In genomic region chr12:86823855-86824589, GRCm38 (mm10) we compare ENCODE assay signal across 8 mouse cellular contexts.
A peak's percentile ranks its signal among the peaks of the same experiment; 100 is the strongest.
DNase-seq lines count a peak whose midpoint lies in the region; ATAC-seq and TF ChIP-seq lines count a peak whose summit lies in the region.

No protein-coding gene starts in this region.

- WGBS in bone marrow, adult 2 months = under 1% methylated on average over 29 of the region's 29 CpGs
- 2% methylated on average over 25 of the region's 29 CpGs for WGBS in heart, embryonic 11.5 days (ENCODE audit: insufficient replicate concordance)
- WGBS in kidney, embryonic 15.5 days = under 1% methylated on average over 29 of the region's 29 CpGs
- 2% methylated on average over 29 of the region's 29 CpGs for WGBS in liver, embryonic 11.5 days

- H3K4me1 ChIP-seq in bone marrow, adult 2 months (ENCODE audit: control insufficient read depth, insufficient read depth, low read length) = peaks cover 17% of the 10 kb centered on the region
- peaks cover 7% of the 10 kb centered on the region; the same call in 1 of the 2 replicates for H3K4me1 ChIP-seq in embryonic fibroblast, embryonic 13.5 days (ENCODE audit: control insufficient read depth, insufficient read depth, low read length)
- peaks cover 49% of the 10 kb centered on the region for H3K4me1 ChIP-seq in heart, embryonic 11.5 days (ENCODE audit: control insufficient read depth, insufficient read depth, low read length)
- H3K4me1 ChIP-seq in kidney, embryonic 15.5 days = peaks cover 52% of the 10 kb centered on the region
- peaks cover 30% of the 10 kb centered on the region for H3K4me1 ChIP-seq in liver, embryonic 11.5 days (replicated peaks; ENCODE audit: control insufficient read depth, insufficient read depth, low read length)

- no peaks in the 10 kb centered on the region for H3K36me3 ChIP-seq in heart, embryonic 11.5 days (ENCODE audit: control insufficient read depth, insufficient read depth, low read length)
- no peaks in the 10 kb centered on the region for H3K36me3 ChIP-seq in kidney, embryonic 15.5 days
- no peaks in the 10 kb centered on the region for H3K36me3 ChIP-seq in liver, embryonic 11.5 days (ENCODE audit: control insufficient read depth, insufficient read depth, low read length)

- no peaks in the 10 kb centered on the region for H3K27me3 ChIP-seq in heart, embryonic 11.5 days (ENCODE audit: control insufficient read depth, insufficient read depth, low read length)
- H3K27me3 ChIP-seq in kidney, embryonic 15.5 days = no peaks in the 10 kb centered on the region
- H3K27me3 ChIP-seq in liver, embryonic 11.5 days (replicated peaks; ENCODE audit: control insufficient read depth, insufficient read depth, low read length) = no peaks in the 10 kb centered on the region

- peak overlapping the region; percentile 55 for H3K4me3 ChIP-seq in bone marrow, adult 2 months (replicated peaks; ENCODE audit: control insufficient read depth, low read depth, low read length)
- peak overlapping the region; percentile 28 for H3K4me3 ChIP-seq in embryonic fibroblast, embryonic 13.5 days (ENCODE audit: insufficient read depth, low read length)
- H3K4me3 ChIP-seq in heart, embryonic 11.5 days (ENCODE audit: low read depth, low read length) = peak overlapping the region; percentile 28
- peak overlapping the region; percentile 30 for H3K4me3 ChIP-seq in kidney, embryonic 15.5 days (replicated peaks)
- H3K4me3 ChIP-seq in liver, embryonic 11.5 days (ENCODE audit: low read depth, low read length) = peak overlapping the region; percentile 42

- no peaks in the 10 kb centered on the region for H3K9me3 ChIP-seq in heart, embryonic 11.5 days (replicated peaks; ENCODE audit: control insufficient read depth, low read length)
- no peaks in the 10 kb centered on the region for H3K9me3 ChIP-seq in kidney, embryonic 15.5 days (replicated peaks)
- H3K9me3 ChIP-seq in liver, embryonic 11.5 days (ENCODE audit: control insufficient read depth, low read length) = no peaks in the 10 kb centered on the region

- TF ChIP-seq POLR2A in bone marrow, adult 2 months (IDR thresholded peaks at IDR 0.05; ENCODE audit: borderline replicate concordance, control insufficient read depth, low read depth, low read length) = peak; percentile 61; the same call in 1 of the 2 replicates
- TF ChIP-seq POLR2A in embryonic fibroblast, embryonic 13.5 days (IDR thresholded peaks at IDR 0.05; ENCODE audit: low read depth, low read length) = peak; percentile 68; the same call in 1 of the 2 replicates

- H3K4me2 ChIP-seq in heart, embryonic 11.5 days = peak overlapping the region; percentile 56
- peak overlapping the region; percentile 59 for H3K4me2 ChIP-seq in kidney, embryonic 15.5 days
- peak overlapping the region; percentile 66 for H3K4me2 ChIP-seq in liver, embryonic 11.5 days

- peak; percentile 1; the same call in 1 of the 2 replicates for TF ChIP-seq CTCF in bone marrow, adult 2 months (IDR thresholded peaks at IDR 0.05; ENCODE audit: control insufficient read depth, insufficient read depth, low read length)
- TF ChIP-seq CTCF in embryonic fibroblast, embryonic 13.5 days (IDR thresholded peaks at IDR 0.05; ENCODE audit: borderline replicate concordance, insufficient read depth, low read length) = no peak

- peak; percentile 91 to 92 for DNase-seq in B cell, adult 2 months
- peak; percentile 80 for DNase-seq in liver, embryonic 11.5 days (ENCODE audit: low spot score)
- peak; percentile 93 to 94 for DNase-seq in spleen, postnatal 36 days (ENCODE audit: low spot score in 2 of 2)

- H3K27ac ChIP-seq in bone marrow, adult 2 months (ENCODE audit: control insufficient read depth, insufficient read depth, low read depth, low read length, poor library complexity) = peak overlapping the region; percentile 90
- H3K27ac ChIP-seq in embryonic fibroblast, embryonic 13.5 days (ENCODE audit: insufficient read depth, low read length) = peak overlapping the region; percentile 98
- H3K27ac ChIP-seq in heart, embryonic 11.5 days (ENCODE audit: low read depth, low read length) = peak overlapping the region; percentile 97
- H3K27ac ChIP-seq in kidney, embryonic 15.5 days = peak overlapping the region; percentile 99
- H3K27ac ChIP-seq in liver, embryonic 11.5 days (ENCODE audit: low read depth, low read length) = peak overlapping the region; percentile 82

- peak overlapping the region; percentile 69 for H3K9ac ChIP-seq in heart, embryonic 11.5 days (ENCODE audit: low read depth, low read length)
- H3K9ac ChIP-seq in kidney, embryonic 15.5 days = peak overlapping the region; percentile 43
- peak overlapping the region; percentile 48 for H3K9ac ChIP-seq in liver, embryonic 11.5 days (ENCODE audit: low read depth, low read length)

- ATAC-seq in heart, embryonic 11.5 days (replicated peaks; ENCODE audit: insufficient number of reproducible peaks, low FRiP score, low TSS enrichment) = peak; percentile 64
- ATAC-seq in kidney, embryonic 15.5 days (replicated peaks; ENCODE audit: low FRiP score) = peak; percentile 93
- ATAC-seq in liver, embryonic 11.5 days (replicated peaks; ENCODE audit: low FRiP score) = peak; percentile 72
- ATAC-seq in monocyte, adult 5-6 weeks (replicated peaks; ENCODE audit: insufficient number of reproducible peaks, low FRiP score, low TSS enrichment, poor library complexity, severe bottlenecking) = peak; percentile 87

Comparison
In these comparisons a context has a peak if more than half of its experiments do, and no peak if none do; other contexts are left out.
1. Peak in every context shown above with its lines: DNase-seq, ATAC-seq, H3K4me3 ChIP-seq and H3K27ac ChIP-seq.